Mouse (Mus musculus) liver, embryonic 14.5 days (tissue): Measurements from ENCODE around the gene Rbm33.

ENCODE experiments used
- CTCF ChIP-seq: IDR thresholded peaks from 2 replicates; pipeline ENCODE4 v1.5.1; 2016; ENCODE audit warnings: antibody characterized with exemption, low read depth, control low read depth
- EP300 ChIP-seq: IDR thresholded peaks from 2 replicates; pipeline ENCODE4 v1.6.1; 2016; ENCODE audit warnings: antibody characterized with exemption, low read depth

- TF ChIP-seq CTCF (no peak), EP300 (no peak)
Observed at GRCm38 (mm10) chr5:28466760-28467306, 149.9 kb downstream of the Rbm33 start, which contains the start of gene Shh.
